Mouse (Mus musculus) urinary bladder, postnatal 25 days (tissue): ENCODE measurements around the gene Ift122.

Experiments used
- DNase-seq: peaks from one replicate; pipeline ENCODE4 v3.0.0; 2022; ENCODE audit warnings: low spot score

Gene Ift122

DNA sequence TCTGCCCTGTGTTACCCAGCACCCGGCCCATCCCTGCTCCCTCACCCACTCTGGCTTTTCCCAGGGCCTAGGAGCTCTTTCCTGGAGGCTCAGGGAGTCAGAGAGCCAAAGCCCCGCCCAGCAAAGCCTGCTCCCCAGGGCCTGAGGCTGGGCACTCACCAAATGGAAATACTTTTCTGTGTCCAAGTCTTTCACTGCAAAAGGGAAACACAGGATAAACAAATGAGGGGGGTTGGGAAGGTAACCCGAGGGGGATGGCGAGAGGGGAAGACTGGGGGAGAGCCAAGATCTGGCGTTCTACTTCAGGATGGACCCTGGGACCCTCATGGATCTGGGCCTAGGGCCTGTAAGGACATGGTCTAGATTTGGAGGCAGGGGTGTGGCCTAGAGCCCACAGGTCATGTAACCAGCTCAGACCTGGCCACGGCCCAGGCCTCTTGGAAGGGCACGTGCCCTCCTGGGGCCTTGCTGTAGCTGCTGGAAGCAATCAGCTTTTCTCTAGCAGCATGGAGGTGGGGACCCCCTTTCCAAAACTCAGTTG, 106.0 kb downstream of the Ift122 start:
- peak; percentile 47 for DNase-seq

- DNase-seq, result no peak
Observed at GRCm38 (mm10) chr6:115960322-115960721, 107.1 kb downstream of the Ift122 start.

DNA sequence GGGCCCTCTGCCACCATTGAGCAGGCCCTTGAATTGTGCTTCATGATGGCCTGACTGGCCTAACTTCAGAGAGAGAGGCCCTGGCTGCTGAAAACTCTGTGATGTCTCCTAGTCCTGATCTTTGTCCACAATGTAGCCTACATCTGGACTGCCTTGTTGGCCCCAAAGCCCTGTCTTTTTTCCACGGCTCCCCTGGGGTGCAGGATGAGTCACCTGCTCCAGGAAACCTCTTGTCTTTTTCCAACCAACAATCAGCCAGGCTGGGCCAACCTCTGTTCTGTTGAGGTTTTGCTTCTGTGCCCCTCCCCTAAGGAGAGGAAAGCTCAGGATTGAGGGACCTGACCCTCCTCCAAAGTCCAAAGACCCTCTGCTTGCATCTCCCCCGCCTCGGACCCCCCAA, 108.5 kb downstream of the Ift122 start:
- DNase-seq, result no peak

DNA sequence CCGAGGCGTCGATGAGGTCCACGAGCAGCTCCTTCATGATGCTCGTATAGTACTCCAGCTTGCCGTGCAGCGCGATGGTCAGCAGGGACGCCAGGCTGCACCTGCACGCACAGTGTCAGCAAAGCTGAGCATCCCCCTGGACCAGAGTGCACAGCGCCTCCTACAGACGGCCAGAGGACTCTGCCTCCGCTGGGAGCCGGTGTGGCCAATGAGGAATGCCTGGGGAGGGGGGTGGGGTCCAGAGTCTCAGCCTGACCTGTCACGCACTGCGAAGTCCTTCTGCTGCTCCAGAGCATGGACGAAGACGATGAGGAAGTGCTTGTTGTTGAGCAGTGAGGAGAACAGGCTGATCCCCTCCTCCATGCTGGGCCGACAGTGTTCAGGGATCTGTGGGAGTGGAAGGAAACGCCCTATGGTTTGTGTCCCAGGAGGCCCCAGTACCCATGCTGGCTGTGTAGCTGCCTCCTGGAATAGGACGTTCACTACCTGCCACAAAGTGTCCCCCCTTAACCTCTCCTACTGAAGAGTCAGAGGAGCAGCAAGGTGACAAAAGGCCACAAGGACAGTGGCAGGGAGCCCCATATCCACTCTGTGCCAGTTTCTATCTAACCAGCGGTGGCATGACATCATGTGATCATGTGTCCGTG, 109.3 kb downstream of the Ift122 start:
- DNase-seq, result no peak

DNA sequence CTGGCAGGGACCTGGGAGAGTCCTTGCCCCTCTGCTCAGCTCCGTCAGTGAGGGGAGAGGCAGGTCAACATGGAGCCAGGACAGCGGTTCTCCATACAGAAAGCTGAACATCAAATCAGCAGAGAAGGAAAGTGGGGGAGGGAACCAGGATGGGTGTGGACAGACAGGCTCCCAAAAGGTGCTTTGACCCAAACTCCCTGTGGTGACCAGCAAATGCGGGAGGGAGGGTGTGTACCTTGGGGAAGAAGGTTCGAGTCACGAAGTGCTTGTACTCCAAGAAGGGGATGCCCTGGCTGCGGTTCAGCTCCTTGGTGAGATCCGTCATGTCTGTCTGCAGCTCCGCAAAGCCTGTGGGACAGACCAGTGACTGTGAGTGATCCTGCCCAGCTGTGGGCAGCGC, 110.4 kb downstream of the Ift122 start:
- no peak for DNase-seq

GRCm38 (mm10) chr6:115966227-115966966, 113.1 kb downstream of the Ift122 start:
- no peak for DNase-seq

DNA sequence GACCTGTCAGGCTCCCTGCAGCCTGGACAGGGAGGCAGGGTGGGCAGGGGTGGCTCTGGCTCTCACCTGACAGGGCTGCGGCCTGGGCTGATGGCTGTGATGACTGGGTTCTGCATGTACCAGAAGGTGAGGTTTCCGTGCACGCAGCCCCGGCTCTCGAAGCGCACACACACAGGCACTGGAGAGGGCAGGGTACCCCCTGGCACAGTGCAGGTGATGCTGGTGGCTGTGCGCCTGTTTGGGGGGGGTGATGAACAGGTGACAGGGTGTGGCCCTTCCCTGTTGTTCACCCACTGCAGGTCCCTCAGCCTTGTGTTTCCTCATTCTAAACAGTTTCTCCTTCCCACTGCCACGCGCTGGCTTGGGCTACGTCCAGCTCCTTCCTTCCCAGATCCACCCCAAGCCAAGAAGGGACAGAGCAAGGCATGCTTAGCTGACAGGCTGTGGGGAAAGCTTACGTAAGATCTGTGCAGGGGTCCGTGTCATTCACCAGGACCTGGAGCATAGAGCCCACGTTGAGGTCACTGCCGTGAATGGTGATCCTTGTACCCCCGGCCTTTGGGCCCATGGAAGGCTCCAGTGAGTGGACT, 114.1 kb downstream of the Ift122 start:
- no peak for DNase-seq

- DNase-seq, result no peak
Observed at GRCm38 (mm10) chr6:115968086-115968485, 114.8 kb downstream of the Ift122 start.

DNA sequence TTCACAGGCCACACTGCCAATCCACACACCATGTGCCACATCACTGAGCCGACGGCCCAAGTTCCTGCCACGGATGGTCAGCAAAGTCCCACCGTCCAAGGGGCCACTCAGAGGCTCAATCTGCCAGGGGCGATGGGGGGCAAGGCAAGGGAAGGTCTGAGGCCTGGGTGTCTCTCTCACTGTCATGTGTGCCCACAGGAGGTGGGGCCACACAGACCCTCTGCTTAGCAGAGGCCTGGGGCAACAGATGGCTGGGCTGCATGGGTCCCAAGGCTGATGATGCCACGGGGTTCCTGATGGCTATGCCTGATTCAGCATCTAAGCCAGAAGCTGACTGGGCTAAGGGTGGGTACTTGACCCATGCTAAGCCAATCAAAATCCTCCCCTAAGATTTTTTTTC, 115.4 kb downstream of the Ift122 start:
- no peak for DNase-seq

- DNase-seq, result no peak
Observed at GRCm38 (mm10) chr6:115969103-115969502, 115.8 kb downstream of the Ift122 start.

- DNase-seq, result no peak
Observed at GRCm38 (mm10) chr6:115969952-115970351, 116.7 kb downstream of the Ift122 start.

- no peak for DNase-seq
Observed at GRCm38 (mm10) chr6:115971273-115972060, 118.2 kb downstream of the Ift122 start.

DNA sequence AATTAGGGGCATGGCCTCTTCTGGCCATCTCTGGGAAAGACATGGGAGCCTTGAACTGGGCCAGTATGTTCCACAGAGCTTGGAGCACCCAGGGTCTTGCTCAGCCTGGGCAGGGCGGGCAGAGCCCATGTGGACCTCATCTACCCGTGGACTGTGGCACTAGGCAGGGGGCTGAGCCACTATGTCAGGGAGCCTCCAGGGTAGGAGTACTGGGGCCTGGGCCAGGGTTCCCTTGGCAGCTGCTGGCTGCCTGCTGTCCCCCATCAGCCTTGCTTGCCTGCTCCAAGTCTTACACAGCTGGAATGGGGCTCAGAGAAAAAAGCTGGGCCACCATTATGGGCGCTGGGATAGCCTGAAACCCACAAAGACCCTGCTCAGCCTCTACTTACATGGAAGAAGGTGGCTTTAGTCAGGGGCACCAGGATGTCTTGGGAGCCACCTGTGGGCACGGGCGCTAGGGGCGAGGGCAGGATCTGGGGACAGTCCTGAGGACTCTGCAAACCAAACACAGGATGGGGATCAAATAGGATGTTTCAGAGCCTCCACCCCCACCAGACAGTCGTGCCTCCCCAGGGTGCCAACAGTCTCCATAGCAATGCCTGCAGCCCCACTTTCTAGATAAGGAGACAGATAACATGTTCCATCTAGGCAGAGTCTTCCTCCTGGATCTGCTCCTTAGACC, 119.0 kb downstream of the Ift122 start:
- no peak for DNase-seq

- no peak for DNase-seq
Observed at GRCm38 (mm10) chr6:115973139-115973875, 120.0 kb downstream of the Ift122 start.

- no peak for DNase-seq
Observed at GRCm38 (mm10) chr6:115973881-115974662, 120.8 kb downstream of the Ift122 start.

DNA sequence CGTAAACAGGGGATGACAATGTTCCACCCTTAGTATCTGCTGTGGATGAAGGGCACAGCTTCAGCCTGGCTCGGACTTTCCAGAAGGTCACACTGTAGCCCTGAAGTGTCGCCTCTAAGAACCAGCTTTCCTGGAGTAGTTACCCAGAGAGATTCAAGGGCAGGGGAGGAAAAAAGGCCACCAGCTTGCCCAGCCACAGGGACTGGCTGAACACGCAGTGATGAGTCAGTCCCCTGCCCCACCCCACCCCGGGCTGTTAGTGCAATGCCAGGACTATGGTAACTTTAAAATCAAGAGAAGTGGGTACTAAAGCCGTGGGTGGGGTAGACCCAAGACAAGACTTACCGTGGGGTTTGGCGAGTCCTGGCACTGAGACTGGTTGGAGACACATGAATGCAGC, 122.3 kb downstream of the Ift122 start:
- no peak for DNase-seq
